Mouse (Mus musculus) 416B (cell line): ENCODE results near the gene Acer3.

Source experiments
- DNase-seq: peaks from one replicate; pipeline ENCODE4 v3.0.0; 2011; ENCODE audit warnings: low read depth

Gene Acer3

GRCm38 (mm10) chr7:98178560-98179231 lies 142.3 kb downstream of the Acer3 start:
- DNase-seq = no peak

GRCm38 (mm10) chr7:98177929-98178559 lies 143.0 kb downstream of the Acer3 start, which contains the start of gene Capn5:
Gene Capn5 (minus strand): TSS chr7:98178274.
- DNase-seq = peak; percentile 88

- no peak for DNase-seq
Measured at GRCm38 (mm10) chr7:98177566-98177928, 143.5 kb downstream of the Acer3 start.

GRCm38 (mm10) chr7:98177071-98177485 lies 143.9 kb downstream of the Acer3 start:
- DNase-seq = no peak

- no peak for DNase-seq
Measured at GRCm38 (mm10) chr7:98176322-98177070, 144.5 kb downstream of the Acer3 start.

- no peak for DNase-seq
Measured at GRCm38 (mm10) chr7:98174883-98175755, 145.9 kb downstream of the Acer3 start.

GRCm38 (mm10) chr7:98173408-98173807 lies 147.6 kb downstream of the Acer3 start:
- DNase-seq = no peak

GRCm38 (mm10) chr7:98172661-98173060 lies 148.3 kb downstream of the Acer3 start:
- DNase-seq = no peak

GRCm38 (mm10) chr7:98171141-98172073 lies 149.6 kb downstream of the Acer3 start:
- peak; percentile 96 for DNase-seq

- DNase-seq = peak; percentile 97
Measured at GRCm38 (mm10) chr7:98164999-98165528, 155.9 kb downstream of the Acer3 start.

GRCm38 (mm10) chr7:98164382-98164998 lies 156.5 kb downstream of the Acer3 start:
- DNase-seq = no peak

- DNase-seq = peak; percentile 76
Measured at GRCm38 (mm10) chr7:98163700-98164099, 157.3 kb downstream of the Acer3 start.

GRCm38 (mm10) chr7:98162239-98162638 lies 158.8 kb downstream of the Acer3 start:
- peak; percentile 84 for DNase-seq

- peak; percentile 77 for DNase-seq
Measured at GRCm38 (mm10) chr7:98160041-98160740, 160.8 kb downstream of the Acer3 start.

- no peak for DNase-seq
Measured at GRCm38 (mm10) chr7:98158481-98158880, 162.5 kb downstream of the Acer3 start.

- no peak for DNase-seq
Measured at GRCm38 (mm10) chr7:98157636-98158332, 163.2 kb downstream of the Acer3 start.
